Mouse (Mus musculus) liver, embryonic 14.5 days (tissue): ENCODE results near the gene Scnn1b.

Experiments
- CTCF ChIP-seq: IDR thresholded peaks from 2 replicates; pipeline ENCODE4 v1.5.1; 2016; ENCODE audit warnings: antibody characterized with exemption, low read depth, control low read depth
- EP300 ChIP-seq: IDR thresholded peaks from 2 replicates; pipeline ENCODE4 v1.6.1; 2016; ENCODE audit warnings: antibody characterized with exemption, low read depth

- no peak for TF ChIP-seq CTCF
- TF ChIP-seq EP300 = no peak
Observed at GRCm38 (mm10) chr7:121934346-121934745, 69.5 kb downstream of the Scnn1b start.
